Mouse (Mus musculus) forebrain, postnatal 0 days (tissue): Measurements from ENCODE around the gene Tfr2. TPM values are rescaled to one million over a fixed set of nuclear protein-coding genes. Genes with fewer than 3 reads are reported as not detected.

Experiments used
- ATAC-seq: fragments of 200-750 bp; cut with Nextera tagmentation; 2 replicates; pipeline ENCODE4 v1.8.0; 2017; ENCODE audit warnings: mild to moderate bottlenecking, moderate library complexity
- DNase-seq: peaks from one replicate; pipeline ENCODE4 v3.0.0-alpha.2; 2015
- H3K27ac ChIP-seq: fragments of 300-500 bp; sonication (generic); 2 replicates; pipeline ENCODE4 v1.5.1; 2014; ENCODE audit warnings: low read depth, mild to moderate bottlenecking, antibody characterized with exemption, low read length, moderate library complexity, mixed read lengths
- H3K27me3 ChIP-seq: fragments of 300-500 bp; sonication (generic); 2 replicates; pipeline ENCODE4 v1.6.1; 2014; ENCODE audit warnings: mild to moderate bottlenecking, low read length, mixed read lengths; ENCODE audit not compliant: insufficient read depth
- H3K36me3 ChIP-seq: fragments of 300-500 bp; sonication (generic); 2 replicates; pipeline ENCODE4 v1.6.1; 2014; ENCODE audit warnings: mild to moderate bottlenecking, moderate library complexity; ENCODE audit not compliant: insufficient read depth
- H3K4me1 ChIP-seq: fragments of 300-500 bp; sonication (generic); 2 replicates; pipeline ENCODE4 v1.6.1; 2014; ENCODE audit warnings: antibody characterized with exemption; ENCODE audit not compliant: insufficient read depth
- H3K4me2 ChIP-seq: fragments of 300-500 bp; sonication (generic); 2 replicates; pipeline ENCODE4 v1.6.1; 2014; ENCODE audit warnings: low read depth, mild to moderate bottlenecking, moderate library complexity
- H3K4me3 ChIP-seq: fragments of 300-500 bp; sonication (generic); 2 replicates; pipeline ENCODE4 v1.5.1; 2014; ENCODE audit warnings: low read depth, low read length, mixed read lengths
- H3K9ac ChIP-seq: fragments of 300-500 bp; sonication (generic); 2 replicates; pipeline ENCODE4 v1.6.1; 2014; ENCODE audit warnings: mild to moderate bottlenecking
- H3K9me3 ChIP-seq: fragments of 300-500 bp; sonication (generic); 2 replicates; pipeline ENCODE4 v1.6.1; 2016; ENCODE audit warnings: low read length
- CTCF ChIP-seq: sonication (generic); IDR thresholded peaks from 2 replicates; pipeline ENCODE4 v1.5.1; 2016; ENCODE audit warnings: antibody characterized with exemption, control low read depth, low read depth
- whole genome bisulfite sequencing: fragments of 180-500 bp; shearing (Covaris S2); extraction: QIAGEN DNeasy Blood & Tissue Kit; methylation state at CpG from one replicate; pipeline ENCODE4 v1.1.7; 2014; 5-methylcytosine and 5-hydroxymethylcytosine counted together
- polyA plus RNA-seq: library from polyadenylated mRNA; unstranded; fragments of >200 nt; fragmentation: Nextera tagmentation; extraction: Ambion mirVana; gene quantifications from 2 replicates; pipeline ENCODE4 v1.2.1, GENCODE M21; 2015
- total RNA-seq: library from RNA; depleted of rRNA; stranded (reverse); fragments of >200 nt; gene quantifications from 2 replicates; pipeline ENCODE4 v1.2.3, GENCODE M21; 2014

Gene Tfr2
- total and polyA plus RNA-seq, 2 experiments from 2014 or later = 11.7 to 16.3 TPM

DNA sequence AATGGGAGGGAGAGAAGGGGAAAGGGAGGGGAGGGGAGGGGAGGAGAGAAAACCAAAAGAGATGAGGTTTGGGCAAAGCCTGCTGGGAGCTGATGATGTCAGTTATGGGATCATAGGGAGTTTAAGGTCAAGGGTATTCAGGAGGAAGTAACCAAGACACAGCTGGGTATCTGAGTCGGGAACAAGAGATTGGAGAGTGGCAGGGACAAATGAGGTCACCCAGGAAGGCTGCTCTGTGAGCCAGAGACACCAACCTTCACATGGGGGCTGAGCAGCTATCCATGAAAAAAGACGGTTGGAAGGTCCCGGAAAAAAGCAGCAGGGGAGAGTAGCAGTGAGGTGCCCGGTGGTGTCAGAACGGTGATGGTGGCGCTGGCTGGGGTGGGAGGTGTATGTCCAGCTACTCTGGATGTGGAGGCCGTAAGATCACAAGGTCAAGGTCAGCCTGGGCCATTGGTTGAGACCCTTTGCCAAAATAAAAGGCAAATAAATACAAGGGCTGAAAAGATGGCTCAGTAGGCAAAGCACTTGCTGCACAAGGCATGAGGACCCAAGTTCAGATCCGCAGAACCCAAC, 1.3 kb upstream of the Tfr2 start:
- DNase-seq (no peak), ATAC-seq (no peak)
- TF ChIP-seq CTCF = no peak
- no peak overlapping the region for H3K4me2 ChIP-seq
- WGBS = 82% methylated on average over 8 of the region's 8 CpGs
- H3K9me3 ChIP-seq = no peaks in the 10 kb centered on the region
- peaks cover 21% of the 10 kb centered on the region for H3K36me3 ChIP-seq
- H3K4me3 ChIP-seq = no peak overlapping the region
- no peak overlapping the region for H3K9ac ChIP-seq
- H3K4me1 ChIP-seq = no peaks in the 10 kb centered on the region
- H3K27ac ChIP-seq = no peak overlapping the region
- H3K27me3 ChIP-seq = no peaks in the 10 kb centered on the region

DNA sequence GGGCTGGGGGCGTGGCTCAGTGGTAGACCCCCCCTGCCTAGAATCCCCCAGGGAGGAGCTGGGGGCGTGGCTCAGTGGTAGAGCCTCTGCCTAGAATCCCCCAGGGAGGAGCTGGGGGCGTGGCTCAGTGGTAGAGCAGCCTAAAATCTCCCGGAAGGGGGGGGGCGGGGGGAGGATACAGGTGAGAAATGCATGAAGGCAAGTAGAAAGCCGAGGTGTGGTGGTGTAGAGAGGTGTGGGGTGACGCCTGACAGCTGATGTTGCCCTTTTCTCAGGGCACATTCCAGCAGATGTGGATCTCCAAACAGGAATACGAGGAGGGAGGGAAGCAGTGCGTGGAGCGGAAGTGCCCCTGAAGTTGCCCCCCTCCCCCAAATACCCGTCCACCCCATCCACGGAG, 609 bp upstream of the Tfr2 start:
- H3K27ac ChIP-seq = no peak overlapping the region
- no peaks in the 10 kb centered on the region for H3K9me3 ChIP-seq
- TF ChIP-seq CTCF = no peak
- H3K4me1 ChIP-seq = no peaks in the 10 kb centered on the region
- ATAC-seq = no peak
- no peaks in the 10 kb centered on the region for H3K27me3 ChIP-seq
- no peak for DNase-seq
- peaks cover 19% of the 10 kb centered on the region for H3K36me3 ChIP-seq
- no peak overlapping the region for H3K4me3 ChIP-seq
- WGBS = 78% methylated on average over 12 of the region's 12 CpGs
- H3K4me2 ChIP-seq = no peak overlapping the region
- no peak overlapping the region for H3K9ac ChIP-seq

DNA sequence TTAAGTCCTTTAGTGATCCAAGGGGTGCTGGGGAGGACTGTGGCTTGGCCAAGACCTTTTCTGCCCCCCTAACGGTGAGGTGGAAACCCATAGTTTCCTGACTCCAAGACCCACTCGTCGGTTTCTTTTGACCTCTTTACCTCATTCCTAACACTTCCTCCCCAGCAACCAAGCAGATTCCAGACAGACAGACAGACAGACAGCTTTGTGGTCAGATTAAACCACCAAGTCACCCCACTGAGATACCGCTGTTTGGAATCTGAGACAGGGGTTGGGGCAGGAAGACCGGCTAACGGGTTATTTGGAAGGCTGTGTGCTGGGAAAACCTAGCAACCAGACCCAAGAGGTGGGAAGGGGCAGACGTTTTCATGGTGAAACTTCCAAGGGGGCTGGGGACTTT, 541 bp downstream of the Tfr2 start:
- no peak for ATAC-seq
- DNase-seq = no peak
- TF ChIP-seq CTCF = no peak

DNA sequence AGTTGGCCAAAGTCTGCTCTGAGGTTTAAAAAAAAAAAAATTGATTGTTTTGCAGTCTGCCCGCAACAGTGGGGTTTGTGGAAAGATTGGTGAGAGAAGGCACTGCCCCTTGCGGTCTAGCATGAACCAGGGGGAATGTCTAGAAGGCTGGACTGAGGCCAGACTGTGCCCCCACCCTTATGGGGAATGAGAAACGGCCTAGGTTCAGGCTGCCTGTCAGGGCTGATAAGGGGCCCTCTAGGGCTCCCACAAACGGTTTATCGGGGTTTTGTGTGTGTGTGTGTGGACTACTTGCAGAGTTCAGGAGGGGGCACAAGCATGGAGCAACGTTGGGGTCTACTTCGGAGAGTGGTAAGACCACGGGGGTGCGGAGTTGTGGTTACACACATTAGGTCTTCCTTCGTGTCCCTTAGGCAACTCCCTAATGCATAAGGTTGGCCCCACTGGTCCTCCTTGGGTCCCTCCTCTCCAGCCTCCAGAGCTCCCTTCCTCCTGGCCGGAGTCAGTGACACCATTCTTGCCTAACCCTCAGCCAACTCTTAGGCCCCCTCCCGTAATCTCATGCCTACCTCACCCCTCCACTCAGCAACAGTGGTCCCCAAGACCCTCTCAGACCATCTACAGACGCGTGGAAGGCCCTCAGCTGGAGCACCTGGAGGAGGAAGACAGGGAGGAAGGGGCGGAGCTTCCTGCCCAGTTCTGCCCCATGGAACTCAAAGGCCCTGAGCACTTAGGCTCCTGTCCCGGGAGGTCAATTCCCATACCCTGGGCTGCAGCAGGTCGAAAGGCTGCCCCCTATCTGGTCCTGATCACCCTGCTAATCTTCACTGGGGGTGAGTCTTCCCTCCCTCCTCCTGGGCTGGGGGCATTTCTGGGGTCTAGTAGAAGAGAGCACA, 1.3 kb downstream of the Tfr2 start:
- Histone ChIP-seq H3K27ac (no peak overlapping the region), H3K4me3 (no peak overlapping the region), H3K36me3 (peaks cover 8% of the 10 kb centered on the region), H3K9me3 (no peaks in the 10 kb centered on the region), H3K27me3 (no peaks in the 10 kb centered on the region), H3K4me2 (no peak overlapping the region), H3K9ac (no peak overlapping the region), H3K4me1 (no peaks in the 10 kb centered on the region)
- no peak for DNase-seq
- 80% methylated on average over 17 of the region's 17 CpGs for WGBS
- ATAC-seq = no peak
- TF ChIP-seq CTCF = no peak

More for the DNA sequence above, 541 bp downstream of the Tfr2 start:
- no peak overlapping the region for H3K27ac ChIP-seq
- no peak overlapping the region for H3K9ac ChIP-seq
- no peak overlapping the region for H3K4me3 ChIP-seq
- H3K4me2 ChIP-seq = no peak overlapping the region
- H3K27me3 ChIP-seq = no peaks in the 10 kb centered on the region
- no peaks in the 10 kb centered on the region for H3K9me3 ChIP-seq
- no peaks in the 10 kb centered on the region for H3K4me1 ChIP-seq
- peaks cover 8% of the 10 kb centered on the region for H3K36me3 ChIP-seq
- WGBS = 59% methylated on average over 7 of the region's 7 CpGs

DNA sequence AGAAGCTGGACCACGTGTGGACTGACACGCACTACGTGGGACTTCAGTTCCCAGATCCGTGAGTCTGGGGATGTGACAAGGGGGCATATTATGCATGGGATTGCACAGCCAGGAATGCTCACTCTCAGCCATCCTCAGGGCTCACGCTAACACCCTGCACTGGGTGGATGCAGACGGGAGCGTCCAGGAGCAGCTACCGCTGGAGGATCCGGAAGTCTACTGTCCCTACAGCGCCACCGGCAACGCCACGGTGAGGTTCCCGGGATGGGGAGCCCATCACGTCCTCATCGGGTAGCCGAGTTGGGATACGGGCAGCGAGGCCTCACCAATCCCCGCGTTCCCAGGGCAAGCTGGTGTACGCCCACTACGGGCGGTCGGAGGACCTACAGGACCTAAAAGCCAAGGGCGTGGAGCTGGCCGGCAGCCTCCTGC, 4.8 kb downstream of the Tfr2 start:
- peak; percentile 41 for TF ChIP-seq CTCF
- H3K4me1 ChIP-seq = no peaks in the 10 kb centered on the region
- H3K9ac ChIP-seq = peak overlapping the region; percentile 33
- H3K4me3 ChIP-seq = peak overlapping the region; percentile 27
- no peaks in the 10 kb centered on the region for H3K9me3 ChIP-seq
- H3K4me2 ChIP-seq = peak overlapping the region; percentile 46
- peak; percentile 64 for ATAC-seq
- no peak overlapping the region for H3K27ac ChIP-seq
- WGBS = 11% methylated on average over 27 of the region's 27 CpGs
- H3K27me3 ChIP-seq = no peaks in the 10 kb centered on the region
- peak; percentile 43 for DNase-seq
- no peaks in the 10 kb centered on the region for H3K36me3 ChIP-seq

DNA sequence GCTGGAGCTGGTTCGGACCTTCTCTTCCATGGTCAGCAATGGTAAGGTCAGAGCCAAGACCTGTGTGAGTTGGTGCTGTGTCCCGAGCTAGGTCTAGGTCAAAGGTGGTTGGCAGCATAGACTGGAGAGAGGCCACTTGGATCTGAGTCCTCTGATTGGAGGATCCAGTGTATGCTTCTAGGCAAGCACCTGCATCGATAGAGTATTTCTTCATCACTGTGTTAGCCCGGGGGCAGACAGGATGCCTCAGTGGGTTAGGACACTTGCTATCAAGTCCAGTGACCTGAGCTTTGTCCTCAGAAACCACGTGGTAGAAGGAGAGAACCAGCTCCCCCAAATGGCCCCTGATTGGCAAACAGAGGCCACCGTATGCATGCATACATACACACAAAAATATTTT, 10.6 kb downstream of the Tfr2 start:
- TF ChIP-seq CTCF = no peak
- no peak overlapping the region for H3K9ac ChIP-seq
- ATAC-seq (no peak), DNase-seq (no peak)
- 0 out of 2 replicates have a peak, but pooled peaks cover 7% of the 10 kb centered on the region for H3K4me1 ChIP-seq
- no peak overlapping the region for H3K27ac ChIP-seq
- no peaks in the 10 kb centered on the region for H3K36me3 ChIP-seq
- no peaks in the 10 kb centered on the region for H3K9me3 ChIP-seq
- no peaks in the 10 kb centered on the region for H3K27me3 ChIP-seq
- no peak overlapping the region for H3K4me3 ChIP-seq
- H3K4me2 ChIP-seq = no peak overlapping the region
- 82% methylated on average over 6 of the region's 6 CpGs for WGBS

DNA sequence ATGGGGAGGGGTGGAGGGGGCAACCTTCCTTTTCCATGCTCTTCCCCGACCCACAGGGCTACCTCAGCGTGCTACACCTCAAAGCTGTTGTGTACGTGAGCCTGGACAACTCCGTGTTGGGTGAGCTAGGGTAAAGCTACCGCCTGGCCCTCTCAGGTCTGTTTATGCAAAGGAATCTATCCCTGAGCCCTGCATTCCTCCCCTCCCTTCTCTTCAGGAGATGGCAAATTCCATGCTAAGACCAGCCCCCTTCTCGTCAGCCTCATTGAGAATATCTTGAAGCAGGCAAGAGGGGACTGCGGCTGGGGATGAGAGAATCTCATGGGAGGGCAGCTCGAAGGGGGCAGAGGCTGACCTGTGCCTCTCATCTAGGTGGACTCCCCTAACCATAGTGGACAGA, 13.1 kb downstream of the Tfr2 start:
- WGBS = 56% methylated on average over 8 of the region's 8 CpGs

More for the DNA sequence above, 13.1 kb downstream of the Tfr2 start:
- peak overlapping the region; percentile 35 for H3K4me3 ChIP-seq
- H3K9ac ChIP-seq = peak overlapping the region; percentile 54
- DNase-seq (no peak), ATAC-seq (no peak)
- peak overlapping the region; percentile 82 for H3K27ac ChIP-seq
- H3K4me1 ChIP-seq = 0 out of 2 replicates have a peak, but pooled peaks cover 7% of the 10 kb centered on the region
- TF ChIP-seq CTCF = no peak
- H3K4me2 ChIP-seq = peak overlapping the region; percentile 54
- H3K27me3 ChIP-seq = no peaks in the 10 kb centered on the region
- H3K9me3 ChIP-seq = no peaks in the 10 kb centered on the region
- H3K36me3 ChIP-seq = no peaks in the 10 kb centered on the region
